Mouse (Mus musculus) kidney, adult 18-20 months (tissue): ENCODE measurements around the gene Sgo1.
A peak's percentile ranks its signal among the peaks of the same experiment; 100 is the strongest.

Experiments used
- DNase-seq: peaks from one replicate; pipeline ENCODE4 v3.0.0; 2021

Gene Sgo1

GRCm38 (mm10) chr17:53643360-53643759 is 45.8 kb downstream of the Sgo1 start:
- DNase-seq: no peak

GRCm38 (mm10) chr17:53631344-53631743 is 57.8 kb downstream of the Sgo1 start:
- DNase-seq: no peak

- DNase-seq: no peak
Measured at GRCm38 (mm10) chr17:53628131-53628530, 61.0 kb downstream of the Sgo1 start.

GRCm38 (mm10) chr17:53627497-53627896 is 61.6 kb downstream of the Sgo1 start:
- DNase-seq: peak; percentile 32

- DNase-seq: no peak
Measured at GRCm38 (mm10) chr17:53626160-53626559, 63.0 kb downstream of the Sgo1 start.
